Mouse (Mus musculus) right cerebral cortex, postnatal 25 days (tissue): ENCODE data around the gene Parp12.

Source experiments
- DNase-seq: peaks from one replicate; pipeline ENCODE4 v3.0.0; 2022

The Parp12 gene

GRCm38 (mm10) chr6:39117584-39118455 is at the start of gene Parp12:
TSS of gene Parp12 (minus strand) at chr6:39118349.
- peak; percentile 58 for DNase-seq

- DNase-seq = no peak
These were observed 46.7 kb upstream of the Parp12 start for GRCm38 (mm10) chr6:39164891-39165290.

GRCm38 (mm10) chr6:39161975-39162374 is 43.8 kb upstream of the Parp12 start:
- no peak for DNase-seq

- DNase-seq = no peak
These were observed 27.9 kb upstream of the Parp12 start for GRCm38 (mm10) chr6:39146041-39146440.

- DNase-seq = no peak
These were observed 14.4 kb upstream of the Parp12 start for GRCm38 (mm10) chr6:39132556-39132955.

- no peak for DNase-seq
These were observed 13.3 kb upstream of the Parp12 start for GRCm38 (mm10) chr6:39131480-39131879.

GRCm38 (mm10) chr6:39124719-39125118 is 6.6 kb upstream of the Parp12 start:
- DNase-seq = no peak

- DNase-seq = no peak
These were observed 2.5 kb upstream of the Parp12 start for GRCm38 (mm10) chr6:39120685-39121084.

- no peak for DNase-seq
These were observed 320 bp upstream of the Parp12 start for GRCm38 (mm10) chr6:39118456-39118881.

GRCm38 (mm10) chr6:39115438-39115837 is 2.7 kb downstream of the Parp12 start:
- DNase-seq = no peak

GRCm38 (mm10) chr6:39113141-39113540 is 5.0 kb downstream of the Parp12 start:
- DNase-seq = no peak

GRCm38 (mm10) chr6:39112701-39113100 is 5.4 kb downstream of the Parp12 start:
- DNase-seq = no peak

GRCm38 (mm10) chr6:39106812-39107211 is 11.3 kb downstream of the Parp12 start:
- no peak for DNase-seq

- DNase-seq = no peak
These were observed 13.5 kb downstream of the Parp12 start for GRCm38 (mm10) chr6:39104631-39105030.

- DNase-seq = no peak
These were observed 41.7 kb downstream of the Parp12 start for GRCm38 (mm10) chr6:39076498-39076897.

- no peak for DNase-seq
These were observed 44.0 kb downstream of the Parp12 start for GRCm38 (mm10) chr6:39074186-39074585.

- no peak for DNase-seq
These were observed 45.5 kb downstream of the Parp12 start for GRCm38 (mm10) chr6:39072664-39073063.

GRCm38 (mm10) chr6:39066935-39067578 is 51.1 kb downstream of the Parp12 start:
- peak; percentile 75 for DNase-seq

GRCm38 (mm10) chr6:39063541-39063940 is 54.6 kb downstream of the Parp12 start:
- DNase-seq = no peak

GRCm38 (mm10) chr6:39061180-39061579 is 57.0 kb downstream of the Parp12 start:
- DNase-seq = no peak

GRCm38 (mm10) chr6:39059547-39060497 is 58.3 kb downstream of the Parp12 start:
- DNase-seq = no peak

- DNase-seq = no peak
These were observed 59.2 kb downstream of the Parp12 start for GRCm38 (mm10) chr6:39058936-39059335.

- no peak for DNase-seq
These were observed 59.8 kb downstream of the Parp12 start for GRCm38 (mm10) chr6:39058389-39058788.
